Mouse (Mus musculus) adrenal gland (tissue): ENCODE data around the gene Rsl1d1.

Experiments used
- intact Hi-C: fragments of 180-260 bp; cut with DNase I; formaldehyde crosslinking; loops from one replicate; pipeline ENCODE4 v1.15.1; 2025
- long read RNA-seq, 2 experiments: library from polyadenylated mRNA; unstranded; transcript quantifications; one replicate each; pipeline ENCODE4 v2.0.0; 2020; ENCODE audit warnings: borderline replicate concordance in 1 of 2; ENCODE audit not compliant: insufficient replicate concordance in 1 of 2

Gene Rsl1d1
- long read RNA-seq, experiment 1, transcript Rsl1d1-201 (9 exons, 1,945 nt) = major isoform, 73 of 86 reads
- long read RNA-seq, experiment 1, partial matches to known transcripts = 5 of 86 reads
- long read RNA-seq, experiment 1, other reads (novel, unspliced or antisense) = 8 of 86 reads
- long read RNA-seq, experiment 2, transcript Rsl1d1-201 (9 exons, 1,945 nt) = major isoform, 63 of 84 reads
- long read RNA-seq, experiment 2, partial matches to known transcripts = 16 of 84 reads
- long read RNA-seq, experiment 2, other reads (novel, unspliced or antisense) = 5 of 84 reads

DNA sequence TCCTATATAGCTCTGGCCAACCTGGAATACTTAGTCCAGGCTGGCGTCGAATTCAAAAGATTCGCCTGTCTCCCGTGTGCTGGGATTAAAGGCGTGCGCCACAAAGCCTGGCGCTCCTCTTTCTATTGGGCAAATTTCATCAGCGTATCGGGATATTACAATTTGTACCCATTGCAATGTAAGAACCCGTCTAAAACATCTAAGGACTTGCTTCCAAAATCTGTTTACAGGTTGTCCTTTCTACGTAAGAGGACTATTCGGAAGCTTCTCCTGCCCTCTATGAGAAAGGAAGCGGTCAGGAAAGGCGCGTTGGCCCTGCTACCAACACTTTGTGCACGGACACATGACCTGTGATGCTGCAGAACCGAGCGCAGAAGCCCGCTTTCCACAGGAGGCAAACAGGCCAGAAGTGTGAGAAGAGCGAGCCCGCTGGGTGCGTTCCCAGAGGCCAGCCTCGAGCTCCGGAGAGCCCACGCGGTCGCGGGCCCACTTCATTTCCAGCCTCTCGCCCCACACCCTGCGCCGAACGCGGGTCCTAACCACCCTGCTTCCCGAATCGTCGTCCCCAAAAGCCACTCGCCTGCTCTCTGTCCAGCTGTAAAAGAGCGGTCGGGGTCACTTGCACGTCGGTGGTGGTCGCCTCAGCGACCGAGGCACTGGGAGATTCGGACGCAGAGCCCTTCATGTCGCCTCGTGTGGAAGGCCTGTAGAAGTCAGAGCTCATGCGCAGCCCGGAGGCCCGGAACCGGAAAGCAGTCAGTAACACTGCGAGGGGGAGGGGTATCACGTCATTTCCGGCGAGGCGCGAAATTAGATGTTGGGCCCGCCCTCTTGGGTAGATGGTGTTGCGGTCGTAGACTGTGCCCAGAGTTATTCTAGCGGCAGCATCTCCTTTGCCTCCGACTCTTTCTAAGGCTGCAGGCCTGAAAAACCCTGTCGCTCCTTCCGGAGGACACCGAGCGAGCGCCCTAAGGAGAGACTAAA is at the start of gene Rsl1d1:
Gene Rsl1d1, minus strand, starts transcription at position 761 of the 984 bp plus-strand sequence.
- intact Hi-C loops = loop anchor here (10.0 kb wide), 1 partner anchor 92 kb away; no protein-coding TSS in a partner anchor

DNA sequence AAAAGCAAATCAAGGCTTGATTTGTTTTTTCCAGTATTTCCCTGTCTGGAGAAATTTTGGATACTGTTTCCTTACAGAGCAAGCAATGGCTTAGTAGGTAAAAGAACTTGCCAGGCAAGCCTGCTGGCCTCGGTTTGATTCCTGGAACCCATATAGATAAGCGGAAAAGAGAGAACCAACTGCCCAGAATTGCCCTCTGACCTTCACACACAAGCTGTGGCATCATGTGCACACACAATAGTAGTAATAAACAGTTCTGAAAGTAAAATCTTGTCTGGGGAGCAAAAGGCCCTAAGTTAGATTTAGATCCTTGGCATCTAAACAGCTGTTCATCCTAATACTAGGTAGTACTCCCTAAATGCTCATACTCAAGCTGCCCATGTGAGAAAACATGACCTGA is 44.7 kb upstream of the Rsl1d1 start:
- intact Hi-C loops = no loop called here

DNA sequence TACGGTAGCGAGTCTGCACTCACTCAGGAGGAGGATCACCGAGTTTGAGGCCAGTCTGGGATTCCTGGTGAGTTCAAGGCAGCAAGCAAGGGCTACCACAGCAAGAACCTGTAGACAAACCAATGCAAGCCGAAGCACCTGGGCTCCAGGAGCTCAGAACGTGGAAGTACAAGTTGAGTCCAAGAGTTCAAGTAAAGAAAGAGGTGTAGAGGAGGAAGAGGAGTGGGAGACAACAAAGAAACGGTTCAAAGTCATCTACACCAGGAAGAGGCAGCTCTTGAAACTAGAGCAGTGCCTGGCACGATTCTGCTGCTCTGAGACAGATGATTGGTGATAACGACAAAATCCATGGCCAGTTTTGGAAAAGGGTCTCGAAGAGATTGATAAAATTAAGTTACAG is 42.6 kb upstream of the Rsl1d1 start:
- intact Hi-C loops = no loop called here

DNA sequence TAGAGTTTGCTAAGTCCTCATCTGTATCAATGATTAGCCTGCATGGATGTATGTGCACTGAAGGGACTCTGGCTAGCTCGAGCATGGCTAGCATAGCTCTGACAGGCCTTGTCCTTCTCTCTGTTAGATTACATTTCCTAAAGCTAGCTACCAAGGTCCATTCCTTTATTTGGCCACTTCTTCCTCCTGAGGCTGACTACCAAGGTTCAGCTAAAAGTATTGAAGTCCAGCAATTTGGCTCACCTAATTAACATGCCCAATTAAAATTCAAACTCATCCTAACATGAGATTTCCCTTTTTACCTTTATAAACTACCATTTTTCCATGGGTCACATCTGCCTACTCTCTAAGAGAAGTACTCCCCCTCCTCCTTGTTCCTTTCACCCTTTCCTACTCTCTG is 39.3 kb upstream of the Rsl1d1 start:
- intact Hi-C loops = no loop called here

DNA sequence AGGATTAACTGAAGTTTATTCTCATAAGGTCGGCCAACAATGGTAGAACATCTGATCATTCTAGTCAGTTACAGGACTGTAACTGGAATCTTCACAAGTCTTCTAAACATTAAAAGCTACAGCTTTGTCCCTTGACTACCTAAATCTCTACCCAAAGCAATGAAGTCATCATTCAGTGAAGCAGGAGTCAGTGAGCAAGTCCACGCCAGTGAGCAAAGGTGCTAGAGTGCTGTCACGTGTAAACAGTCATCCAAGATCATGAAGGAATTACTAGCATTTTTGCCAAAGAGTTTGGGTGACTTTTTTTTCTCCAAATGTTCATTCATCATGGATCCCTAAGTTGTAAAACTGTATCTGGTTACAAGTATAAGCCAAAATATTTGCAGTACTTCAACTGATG is 14.7 kb upstream of the Rsl1d1 start:
- intact Hi-C loops = no loop called here

DNA sequence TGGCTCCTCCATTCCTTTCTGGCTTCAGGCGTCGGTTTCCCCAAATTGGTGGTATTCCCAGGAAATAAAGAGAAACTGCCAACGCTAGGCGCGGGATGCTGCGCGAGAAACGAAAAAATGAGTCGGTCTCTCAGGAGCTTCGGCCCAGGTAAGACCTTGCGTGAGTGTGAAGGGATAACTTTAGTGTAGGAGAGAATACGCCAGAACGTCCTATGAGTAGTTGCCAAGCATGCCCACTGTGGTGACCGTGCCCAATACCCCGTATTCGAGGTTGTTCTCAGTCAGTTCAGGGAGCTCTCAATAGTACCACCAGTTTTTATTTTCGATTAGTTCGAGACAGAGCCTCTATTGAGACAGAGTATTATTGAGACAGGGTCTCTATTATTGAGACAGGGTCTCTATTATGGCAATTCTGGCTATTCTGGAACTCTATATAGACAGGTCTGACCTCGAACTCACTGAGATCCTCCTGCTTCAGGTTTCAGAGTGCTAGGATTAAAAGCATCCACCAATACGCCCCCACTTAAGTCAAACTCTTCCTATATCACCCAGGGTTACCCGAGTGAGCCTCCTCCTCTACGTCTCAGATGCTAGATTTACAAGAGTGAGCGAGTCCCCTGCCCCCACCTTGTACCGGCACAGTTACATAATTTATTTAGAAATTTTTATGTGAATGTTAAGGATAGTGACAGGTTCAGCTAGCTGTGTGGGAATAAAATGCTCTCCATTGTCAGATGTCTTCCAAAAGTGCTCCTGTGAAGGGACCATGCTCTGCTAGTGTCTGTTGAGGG is 664 bp upstream of the Rsl1d1 start:
- intact Hi-C loops = loop anchor here (10.0 kb wide), 1 partner anchor 91 kb away; no protein-coding TSS in a partner anchor

DNA sequence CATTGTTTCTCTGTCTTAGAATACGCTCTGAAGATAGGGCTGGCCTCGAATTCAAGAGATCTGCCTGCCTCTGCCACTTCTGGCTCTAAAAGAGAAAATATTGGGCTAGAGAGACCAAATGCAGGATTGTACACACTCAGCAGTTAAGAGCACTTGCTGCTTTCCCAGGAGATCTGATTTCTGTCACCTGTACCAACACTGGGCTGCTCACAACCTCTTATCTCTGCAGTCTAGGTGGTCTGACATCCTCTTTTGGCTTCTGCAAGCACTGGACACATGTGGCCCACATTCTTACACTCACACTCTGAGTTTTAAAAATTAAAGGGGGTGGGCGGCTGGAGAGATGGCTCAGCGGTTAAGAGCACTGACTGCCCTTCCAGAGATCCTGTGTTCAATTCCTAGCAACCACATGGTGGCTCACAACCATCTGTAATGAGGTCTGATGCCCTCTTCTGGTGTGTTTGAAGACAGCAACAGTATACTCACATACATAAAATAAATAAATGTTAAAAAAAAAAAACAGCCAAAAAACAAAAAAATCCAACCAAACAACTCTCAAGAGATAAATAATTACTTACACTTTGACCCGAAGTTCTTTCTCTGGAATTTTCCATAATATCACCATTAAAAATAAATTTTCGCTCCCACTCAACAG is 1.3 kb downstream of the Rsl1d1 start:
- intact Hi-C loops = loop anchor here (10.0 kb wide), 1 partner anchor 93 kb away; no protein-coding TSS in a partner anchor

DNA sequence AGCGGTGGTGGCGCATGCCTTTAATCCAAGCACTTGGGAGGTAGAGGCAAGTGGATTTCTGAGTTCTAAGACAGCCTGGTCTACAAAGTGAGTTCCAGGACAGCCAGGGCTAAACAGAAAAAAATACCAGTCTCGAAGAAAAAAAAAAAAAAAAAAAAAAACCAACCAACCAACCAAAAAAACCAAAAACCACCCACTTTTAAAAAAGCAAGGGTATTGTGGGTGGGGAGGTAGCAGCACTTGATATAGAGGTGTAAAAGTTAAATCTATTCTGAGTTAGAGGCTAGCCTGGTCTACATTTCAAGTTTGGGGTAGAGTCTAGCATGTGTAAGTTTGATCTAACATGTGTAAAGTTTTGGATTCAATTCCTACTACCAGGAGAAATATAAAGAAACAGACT is 2.9 kb downstream of the Rsl1d1 start:
- intact Hi-C loops = loop anchor here (10.0 kb wide), 1 partner anchor 95 kb away; no protein-coding TSS in a partner anchor

DNA sequence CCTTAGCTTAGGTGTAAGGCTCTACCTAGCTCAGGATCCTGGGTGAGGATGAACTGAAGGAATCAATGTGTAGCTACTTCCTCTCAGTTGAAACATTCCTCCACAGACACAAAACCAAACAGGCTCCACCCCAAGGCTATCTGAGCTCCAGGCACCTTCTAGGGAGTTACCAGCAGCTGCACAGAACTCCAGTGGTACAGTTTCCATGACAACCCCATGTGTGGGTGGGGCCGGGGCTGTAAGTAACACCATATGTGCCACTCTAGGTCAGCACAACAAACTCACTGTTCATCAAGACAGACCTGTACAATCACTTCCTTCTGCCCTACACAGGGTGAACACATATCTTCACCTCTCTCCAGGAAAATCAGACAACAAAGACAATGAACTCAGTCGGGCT is 4.7 kb downstream of the Rsl1d1 start:
- intact Hi-C loops = no loop called here

DNA sequence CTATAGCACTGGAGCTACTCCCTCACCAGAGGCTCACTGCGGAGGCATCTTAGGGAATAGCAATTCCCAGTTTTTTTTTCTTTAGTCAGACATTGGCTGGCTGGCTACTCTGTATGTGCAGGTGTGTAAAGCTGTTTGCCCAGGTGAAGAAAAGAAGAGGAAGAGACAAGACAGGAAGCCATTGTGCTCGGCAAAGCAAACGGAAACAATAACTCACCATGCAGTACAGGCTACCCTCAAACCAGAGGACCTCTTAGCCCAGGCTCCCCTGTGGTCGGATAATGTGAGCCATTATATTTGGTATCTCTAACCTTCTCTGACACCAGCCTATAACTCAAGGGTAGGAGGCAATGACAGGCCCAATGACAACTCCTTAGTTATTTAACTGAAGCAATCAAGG is 6.1 kb downstream of the Rsl1d1 start:
- intact Hi-C loops = no loop called here

DNA sequence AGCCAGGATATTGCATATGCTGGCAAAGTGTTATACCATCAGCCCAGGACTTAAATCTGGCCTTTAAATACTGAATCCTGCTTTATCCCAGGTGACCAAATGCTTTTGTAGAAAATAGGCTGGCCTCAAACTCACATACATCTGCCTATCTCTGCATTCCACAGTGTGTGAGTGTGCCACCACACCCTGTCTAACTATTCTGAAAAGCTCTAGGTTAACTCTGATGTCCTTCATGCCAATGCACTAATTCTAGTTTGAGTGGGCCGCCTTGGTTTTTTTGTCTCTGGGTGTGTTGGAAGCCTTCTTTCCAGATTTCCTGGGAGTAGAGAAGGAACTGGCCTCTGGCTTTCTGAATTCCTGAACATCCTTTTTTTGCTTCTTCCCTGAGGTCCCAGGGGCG is 9.9 kb downstream of the Rsl1d1 start:
- intact Hi-C loops = no loop called here

DNA sequence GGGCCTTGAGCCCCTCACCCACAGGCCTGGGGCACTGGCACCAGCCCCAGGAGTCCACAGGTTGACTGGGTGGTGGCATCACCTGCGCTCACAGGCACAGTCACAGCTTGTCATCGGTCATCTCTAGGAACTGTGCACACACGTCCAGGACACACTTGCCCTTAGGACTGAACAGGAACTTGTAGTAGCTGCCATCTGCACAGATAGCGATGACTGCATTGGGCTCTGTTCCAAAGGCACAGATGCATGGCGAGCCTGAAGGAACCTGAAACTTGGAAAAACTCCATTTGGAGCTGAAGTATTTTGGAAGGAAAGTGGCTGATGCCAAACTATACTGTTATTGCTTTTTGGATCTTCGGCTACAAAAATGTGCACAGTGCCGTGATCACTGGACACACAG is 13.0 kb downstream of the Rsl1d1 start:
- intact Hi-C loops = no loop called here

DNA sequence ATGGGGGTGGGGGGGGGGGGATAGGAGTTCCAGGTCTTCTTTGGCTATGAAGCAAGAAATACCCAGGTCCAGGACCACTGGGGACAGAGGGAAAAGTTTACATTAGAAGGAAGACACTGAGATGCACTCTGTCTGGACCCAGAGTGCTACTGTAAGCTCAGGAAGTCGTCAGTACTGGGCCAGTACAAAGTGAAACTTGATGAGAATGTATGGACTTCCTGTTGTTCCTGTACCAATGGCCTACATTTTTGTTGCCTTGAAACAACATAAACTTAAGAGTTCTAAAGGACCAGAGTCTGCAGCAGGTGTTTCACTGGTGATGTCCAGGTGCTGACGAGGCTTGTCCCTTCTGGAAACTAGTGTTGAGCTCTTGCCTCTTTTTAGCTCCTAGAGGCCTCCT is 25.7 kb downstream of the Rsl1d1 start:
- intact Hi-C loops = loop anchor here (5.0 to 10.0 kb wide), 3 partner anchors 45 to 237 kb away; partner anchors contain the start of gene Txndc11

DNA sequence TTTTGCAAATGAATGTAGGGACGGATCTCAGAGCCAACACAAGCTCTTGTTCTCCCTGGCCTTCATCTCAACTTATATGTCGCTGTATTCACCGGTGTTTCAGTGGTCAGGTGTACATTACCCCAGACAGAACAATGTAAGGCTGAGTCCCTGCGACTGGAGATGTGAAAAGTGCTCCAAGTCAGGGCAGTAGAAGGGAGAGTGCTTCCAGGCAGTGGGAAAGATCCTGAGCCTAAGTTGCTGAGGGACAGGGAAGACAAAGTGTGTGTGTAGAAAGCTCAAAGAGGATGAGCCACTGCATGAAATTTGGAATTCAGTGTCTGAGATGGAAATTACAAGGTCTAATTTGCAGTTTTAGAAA is 26.3 kb downstream of the Rsl1d1 start:
- intact Hi-C loops = loop anchor here (5.0 to 10.0 kb wide), 3 partner anchors 45 to 238 kb away; partner anchors contain the start of gene Txndc11

DNA sequence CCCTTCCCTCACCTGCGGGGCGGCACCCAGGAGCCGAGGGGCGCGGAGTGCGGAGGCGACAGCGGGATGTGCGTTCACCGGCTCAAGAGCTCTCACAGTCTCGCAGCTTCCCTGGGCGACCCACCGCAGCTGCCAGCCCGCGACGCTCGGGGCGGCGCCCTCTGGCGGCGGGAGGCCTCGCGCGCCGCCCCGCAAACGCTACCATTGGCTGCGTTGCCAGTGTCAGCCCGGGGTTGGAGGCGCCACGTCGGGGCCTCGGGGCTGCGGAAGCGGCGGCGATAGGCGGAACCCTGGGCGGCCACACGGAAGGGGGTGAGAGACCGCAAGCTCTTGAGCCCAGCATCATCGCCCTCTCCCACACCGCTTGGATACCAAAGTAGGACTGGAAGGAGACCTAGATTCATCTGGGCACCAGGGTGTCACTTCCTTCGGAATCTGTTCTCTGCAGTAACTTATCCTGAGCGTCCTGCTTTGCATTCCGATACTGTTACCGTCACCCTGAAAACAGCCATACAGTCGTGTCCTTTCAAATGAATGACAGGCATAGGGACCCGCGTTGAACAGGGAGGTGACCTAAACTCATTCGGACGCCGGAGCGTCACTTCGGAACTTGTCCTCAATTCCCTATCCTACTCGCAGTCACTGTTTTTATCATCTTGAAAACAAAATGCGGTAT is 26.8 kb downstream of the Rsl1d1 start, which contains the start of gene Zc3h7a:
Gene Zc3h7a, minus strand, starts transcription at position 186 of the 676 bp plus-strand sequence.
- intact Hi-C loops = loop anchor here (5.0 to 10.0 kb wide), 3 partner anchors 44 to 238 kb away; partner anchors contain the start of gene Txndc11

DNA sequence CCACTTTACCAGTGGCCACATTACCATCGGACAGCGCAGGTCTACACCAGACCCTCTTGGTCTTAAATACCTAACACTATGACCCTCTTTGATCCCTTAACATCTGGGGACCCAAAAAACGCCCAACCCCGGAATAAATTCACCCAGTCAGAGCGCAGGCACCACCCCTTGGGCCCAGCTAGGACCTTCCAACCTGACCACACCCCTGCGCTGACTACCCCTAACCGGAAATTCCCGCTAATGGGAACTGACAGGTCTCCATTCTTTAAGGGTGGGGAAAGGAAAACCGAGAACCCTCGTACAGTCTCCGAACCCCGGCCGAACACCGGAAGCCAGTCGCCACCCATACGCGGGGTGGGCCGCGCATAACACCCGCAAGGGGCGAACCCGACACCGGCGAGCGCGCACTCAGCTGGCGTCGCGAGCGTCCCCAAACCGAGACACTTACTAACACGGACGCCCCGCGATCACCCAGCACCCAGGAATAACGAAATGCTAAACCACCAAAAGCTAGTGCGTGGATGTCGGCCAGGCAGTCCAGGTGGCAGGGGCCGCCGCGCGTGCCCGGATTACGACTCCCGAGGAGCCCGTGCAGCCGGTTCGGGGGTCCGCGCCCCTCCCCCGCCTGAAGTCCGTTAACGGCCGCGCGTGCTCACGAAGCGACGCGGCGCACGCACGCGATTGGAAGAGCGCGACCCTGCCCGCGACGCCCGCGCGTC is 27.5 kb downstream of the Rsl1d1 start:
- intact Hi-C loops = loop anchor here (5.0 to 10.0 kb wide), 3 partner anchors 43 to 239 kb away; partner anchors contain the start of gene Txndc11

DNA sequence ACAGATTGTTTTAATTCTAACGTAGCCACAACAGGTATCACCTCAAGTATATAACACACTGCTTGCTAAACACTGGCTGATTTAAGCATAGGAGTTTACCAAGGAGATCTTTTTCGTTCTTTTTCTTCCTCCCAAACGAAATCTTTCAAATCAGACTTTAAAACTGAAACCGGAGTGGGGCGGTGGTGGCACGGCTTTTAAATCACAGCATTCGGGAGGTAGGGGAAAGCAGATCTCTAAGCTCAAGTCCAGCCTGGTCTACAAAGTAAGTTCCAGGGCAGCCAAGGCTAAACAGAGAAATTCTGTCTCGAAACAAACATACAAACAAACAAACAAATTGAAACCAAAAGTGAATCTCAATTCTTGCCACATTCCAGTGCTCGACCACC is 28.0 kb downstream of the Rsl1d1 start:
- intact Hi-C loops = loop anchor here (5.0 to 10.0 kb wide), 3 partner anchors 43 to 240 kb away; partner anchors contain the start of gene Txndc11

DNA sequence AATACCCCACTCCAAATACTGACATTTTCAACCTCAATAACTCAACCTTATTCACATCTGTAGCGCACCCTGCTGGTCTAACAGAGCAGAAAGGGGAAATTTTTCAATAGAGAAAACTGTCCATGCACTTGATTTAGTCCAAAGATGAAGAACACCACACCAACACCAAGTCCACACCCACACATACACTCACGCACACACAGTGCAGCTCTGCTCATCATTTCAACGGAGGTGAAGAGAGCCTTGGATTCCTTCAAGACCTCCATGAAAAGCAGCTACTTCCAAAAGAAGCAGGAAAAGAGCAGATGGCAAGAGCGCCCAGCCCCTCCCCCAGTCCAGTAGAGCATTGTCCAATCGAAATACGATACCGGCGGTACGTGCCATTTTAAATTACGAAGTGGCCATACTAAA is 28.5 kb downstream of the Rsl1d1 start:
- intact Hi-C loops = loop anchor here (5.0 to 10.0 kb wide), 3 partner anchors 42 to 240 kb away; partner anchors contain the start of gene Txndc11

DNA sequence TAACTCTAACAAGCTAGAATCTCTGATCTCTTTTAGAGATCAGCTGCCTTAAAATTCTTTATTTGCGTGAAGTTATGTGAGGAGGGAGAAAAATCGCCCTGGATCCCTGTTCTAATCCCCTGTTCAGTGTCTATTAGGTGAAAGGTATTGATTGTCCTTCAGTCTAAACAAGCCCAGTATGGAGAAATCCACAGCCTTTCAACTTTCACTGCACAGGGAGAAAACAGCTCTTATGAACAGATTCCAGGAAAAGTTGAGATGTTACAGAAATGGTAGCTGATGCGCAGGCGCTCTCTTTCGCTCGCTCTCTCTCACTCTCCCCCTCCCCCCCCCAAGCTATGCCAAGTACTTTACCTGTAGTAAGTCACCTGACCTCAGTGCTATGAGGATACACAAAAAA is 31.5 kb downstream of the Rsl1d1 start:
- intact Hi-C loops = loop anchor here (10.0 kb wide), 1 partner anchor 243 kb away; no protein-coding TSS in a partner anchor
